Mouse (Mus musculus) natural killer cell, adult 2 months (primary cell): ENCODE measurements around the gene Adipoq.
A peak's percentile ranks its signal among the peaks of the same experiment; 100 is the strongest.
"Not testable (repeated sequence)": the region's sequence is repeated elsewhere in the genome, so short reads cannot be mapped to it uniquely, and the experiment has no call there.

Experiments used
- DNase-seq, 2 experiments: peaks; one replicate each; pipeline ENCODE4 v3.0.0; 2022; ENCODE audit warnings: low spot score in 2 of 2

Adipoq gene

GRCm38 (mm10) chr16:23146280-23146679 lies at the start of gene Adipoq:
Gene Adipoq, plus strand, starts transcription at chr16:23146536.
- DNase-seq, result no peak

- not testable (repeated sequence) for DNase-seq
These were observed 49.5 kb upstream of the Adipoq start for GRCm38 (mm10) chr16:23096886-23097285.

- not testable (repeated sequence) for DNase-seq
These were observed 48.8 kb upstream of the Adipoq start for GRCm38 (mm10) chr16:23097290-23098104.

- not testable (repeated sequence) for DNase-seq
These were observed 48.3 kb upstream of the Adipoq start for GRCm38 (mm10) chr16:23098105-23098452.

- no peak for DNase-seq
These were observed 46.7 kb upstream of the Adipoq start for GRCm38 (mm10) chr16:23099632-23100031.

- DNase-seq, result no peak
These were observed 46.2 kb upstream of the Adipoq start for GRCm38 (mm10) chr16:23100099-23100575.

GRCm38 (mm10) chr16:23100613-23101012 lies 45.7 kb upstream of the Adipoq start:
- no peak for DNase-seq

GRCm38 (mm10) chr16:23102340-23103037 lies 43.8 kb upstream of the Adipoq start:
- no peak for DNase-seq

GRCm38 (mm10) chr16:23103038-23103745 lies 43.1 kb upstream of the Adipoq start:
- no peak for DNase-seq

GRCm38 (mm10) chr16:23103841-23104240 lies 42.5 kb upstream of the Adipoq start:
- DNase-seq, result no peak

- DNase-seq, result no peak
These were observed 40.2 kb upstream of the Adipoq start for GRCm38 (mm10) chr16:23106121-23106520.

GRCm38 (mm10) chr16:23107231-23107942 lies 38.9 kb upstream of the Adipoq start, which contains the start of gene Eif4a2:
Gene Eif4a2, plus strand, starts transcription at chr16:23107444.
- peak; percentile 92 to 93 for DNase-seq

- DNase-seq, result peak; percentile 76 to 81
These were observed 38.2 kb upstream of the Adipoq start for GRCm38 (mm10) chr16:23107946-23108759.

- no peak for DNase-seq
These were observed 37.4 kb upstream of the Adipoq start for GRCm38 (mm10) chr16:23108943-23109342.

- no peak for DNase-seq
These were observed 36.7 kb upstream of the Adipoq start for GRCm38 (mm10) chr16:23109350-23110280.

GRCm38 (mm10) chr16:23112348-23112747 lies 34.0 kb upstream of the Adipoq start:
- no peak for DNase-seq

GRCm38 (mm10) chr16:23112861-23113435 lies 33.4 kb upstream of the Adipoq start:
- DNase-seq, result no peak

GRCm38 (mm10) chr16:23113903-23114302 lies 32.4 kb upstream of the Adipoq start:
- no peak for DNase-seq
